Mouse (Mus musculus) layer of hippocampus, adult 11-12 months (tissue): ENCODE data around the gene Eml6.
A peak's percentile ranks its signal among the peaks of the same experiment; 100 is the strongest.

ENCODE experiments used
- DNase-seq: peaks from one replicate; pipeline ENCODE4 v3.0.0; 2022; ENCODE audit warnings: low spot score

The Eml6 gene

GRCm38 (mm10) chr11:30025835-30026472 is at the start of gene Eml6:
Gene Eml6 (minus strand): TSS chr11:30026033.
- peak; percentile 97 for DNase-seq

GRCm38 (mm10) chr11:30057299-30057698 is 31.5 kb upstream of the Eml6 start:
- DNase-seq, result no peak

DNA sequence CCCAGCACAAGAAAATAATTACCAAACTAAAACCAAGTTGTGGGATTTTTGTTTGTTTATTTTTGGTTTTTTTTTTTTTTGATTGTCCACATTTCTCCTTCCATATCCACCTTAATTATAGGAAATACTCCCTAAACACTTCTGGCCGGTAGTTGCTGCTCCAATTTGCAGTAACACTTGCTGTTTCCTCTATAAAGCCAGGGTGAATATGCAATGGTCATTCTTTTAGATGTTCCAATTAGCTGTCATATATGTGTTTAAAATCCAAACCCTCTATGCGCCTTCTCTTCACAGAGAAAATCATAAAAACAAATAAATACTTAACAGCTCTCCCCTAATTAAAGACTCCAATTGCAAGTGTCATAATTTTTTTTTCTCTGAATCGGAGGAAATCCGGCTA is 689 bp downstream of the Eml6 start:
- no peak for DNase-seq

GRCm38 (mm10) chr11:30024261-30025071 is 1.4 kb downstream of the Eml6 start:
- peak; percentile 44 for DNase-seq

DNA sequence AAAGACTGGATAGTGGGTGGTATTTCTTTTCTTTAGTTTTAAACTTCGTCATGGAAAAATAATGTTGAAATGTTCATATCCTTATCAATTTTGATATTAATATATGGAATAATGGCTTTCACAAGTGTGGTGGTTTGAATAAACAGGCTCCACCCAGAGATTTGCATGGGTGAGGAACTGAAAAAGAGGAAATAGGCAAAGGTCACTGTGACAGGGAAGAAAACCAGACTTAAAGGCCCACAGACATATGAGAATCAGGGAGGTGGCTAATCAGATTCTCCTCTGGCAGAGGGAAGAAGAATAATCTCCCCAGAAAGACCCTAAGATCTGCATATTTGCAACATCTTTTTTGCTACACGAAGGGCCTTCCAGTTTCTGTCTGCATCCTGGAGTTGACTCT is 39.6 kb downstream of the Eml6 start:
- DNase-seq, result no peak

GRCm38 (mm10) chr11:29968874-29969273 is 57.0 kb downstream of the Eml6 start:
- DNase-seq, result no peak

- DNase-seq, result no peak
Measured at GRCm38 (mm10) chr11:29959366-29959765, 66.5 kb downstream of the Eml6 start.

DNA sequence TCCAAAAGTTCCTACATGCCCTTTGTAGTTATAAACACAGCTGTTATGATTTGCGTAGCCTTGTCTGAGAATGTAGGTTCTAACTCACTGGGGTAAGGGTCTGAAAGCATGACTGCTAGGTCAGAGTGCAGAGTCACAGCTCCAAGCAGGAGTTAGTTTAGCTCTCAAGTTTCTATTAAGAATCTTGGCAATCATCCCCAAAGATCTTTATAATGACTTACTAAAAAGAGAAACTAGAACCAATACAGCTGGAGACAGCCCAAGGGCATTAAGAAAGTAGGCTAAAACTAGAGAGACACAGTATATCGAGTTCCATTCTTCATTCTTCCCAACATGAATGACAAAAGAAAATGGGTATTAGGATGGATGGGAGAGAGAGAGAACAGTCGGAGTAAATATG is 81.2 kb downstream of the Eml6 start:
- no peak for DNase-seq

GRCm38 (mm10) chr11:29924332-29924731 is 101.5 kb downstream of the Eml6 start:
- peak; percentile 75 for DNase-seq

GRCm38 (mm10) chr11:29923851-29924250 is 102.0 kb downstream of the Eml6 start:
- DNase-seq, result no peak

DNA sequence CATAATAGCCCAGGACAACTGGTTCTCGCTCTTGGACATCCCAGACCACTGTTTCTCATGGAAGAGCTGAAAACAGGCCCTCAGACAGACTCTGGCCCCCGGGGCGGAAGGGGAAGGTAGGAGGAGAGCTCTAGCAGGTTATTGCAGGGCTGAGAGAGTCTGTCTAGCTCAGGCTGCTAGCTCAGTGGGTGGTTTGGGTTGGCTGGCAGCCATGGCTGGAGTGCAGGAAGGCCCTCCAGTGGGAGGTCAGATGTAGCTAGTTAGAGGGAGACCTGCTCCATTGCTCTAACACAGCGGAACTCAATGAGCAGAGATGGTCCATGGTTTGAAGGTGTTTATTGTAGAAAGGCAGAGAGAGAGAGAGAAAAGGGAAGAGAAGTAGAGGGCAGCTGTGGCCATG is 112.7 kb downstream of the Eml6 start:
- DNase-seq, result no peak

DNA sequence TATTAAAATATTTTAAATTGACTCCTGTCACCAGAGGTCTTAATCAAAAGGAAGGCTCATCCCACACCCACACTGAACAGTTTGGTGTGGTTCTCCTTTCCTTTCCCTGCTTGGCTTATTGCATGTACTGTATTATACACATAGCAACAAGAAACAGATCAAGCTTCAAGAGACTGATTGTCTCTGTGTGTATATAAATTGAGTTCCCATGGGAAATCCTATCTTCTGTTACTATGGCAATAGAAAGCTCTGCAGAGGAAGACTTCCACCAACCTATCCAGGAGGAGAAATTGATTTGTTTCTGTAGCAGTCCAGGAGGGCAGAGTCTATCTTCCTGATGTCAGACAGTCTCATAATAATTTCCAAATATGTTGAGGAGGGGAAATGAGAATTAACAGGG is 116.5 kb downstream of the Eml6 start:
- no peak for DNase-seq

DNA sequence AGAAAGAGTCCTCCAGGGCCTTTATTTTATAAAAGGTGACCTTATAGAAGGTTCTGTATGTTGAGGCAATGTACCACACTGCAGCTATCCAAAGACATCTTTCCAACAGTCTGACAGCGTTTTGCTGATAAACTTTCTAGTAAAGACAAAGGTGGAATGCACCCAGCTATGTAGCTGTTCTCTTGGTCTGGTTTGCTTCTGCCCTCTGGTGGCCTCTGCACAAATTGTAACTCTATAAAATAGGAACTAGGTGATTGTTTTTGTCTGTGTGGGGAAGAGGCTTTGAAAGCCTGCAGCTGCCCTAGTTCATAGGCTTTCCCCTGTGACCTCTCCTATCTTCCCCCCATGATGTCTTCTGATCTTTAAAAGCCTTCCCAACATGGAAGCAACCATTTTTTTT is 140.7 kb downstream of the Eml6 start:
- peak; percentile 86 for DNase-seq

DNA sequence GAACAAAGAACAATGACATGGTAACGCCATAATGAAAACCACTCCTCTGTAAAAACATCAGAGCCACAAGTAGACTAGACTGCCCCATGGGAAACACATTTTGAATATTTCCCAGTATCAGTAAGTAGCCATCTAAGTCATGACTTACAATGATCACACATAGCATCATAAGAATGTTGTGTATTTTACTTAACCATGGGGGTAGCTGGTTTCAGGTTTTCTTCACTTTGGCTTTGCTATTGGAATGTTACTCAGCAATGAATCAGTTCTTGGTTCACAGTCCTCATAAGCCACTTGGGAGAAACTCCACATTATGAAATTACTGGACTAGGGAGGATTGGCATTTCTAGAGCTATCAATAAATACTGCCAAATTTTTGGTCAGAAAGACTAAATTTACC is 141.5 kb downstream of the Eml6 start:
- DNase-seq, result no peak

- no peak for DNase-seq
Measured at GRCm38 (mm10) chr11:29883024-29883423, 142.8 kb downstream of the Eml6 start.

GRCm38 (mm10) chr11:29879641-29880040 is 146.2 kb downstream of the Eml6 start:
- no peak for DNase-seq

DNA sequence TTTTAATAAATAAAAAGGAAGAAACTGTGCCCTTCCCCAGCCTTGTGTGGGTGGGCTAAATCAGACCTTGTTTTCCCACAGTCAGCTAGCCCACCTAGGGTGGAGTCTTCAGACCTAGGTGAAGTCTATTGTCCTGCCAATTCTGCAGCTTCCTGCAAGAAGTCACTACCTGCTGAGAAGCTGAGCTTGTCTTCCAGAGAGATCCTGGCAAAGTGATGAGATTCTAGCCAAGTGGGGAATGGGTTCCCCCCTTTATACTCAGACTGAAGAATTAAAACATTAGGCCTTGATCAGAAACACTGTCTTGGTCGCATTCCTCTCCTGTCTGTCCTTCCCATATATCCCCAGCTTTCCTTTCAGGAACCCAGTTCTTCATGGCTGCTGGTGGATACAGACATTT is 147.9 kb downstream of the Eml6 start:
- DNase-seq, result no peak

GRCm38 (mm10) chr11:29877280-29877679 is 148.6 kb downstream of the Eml6 start:
- no peak for DNase-seq

DNA sequence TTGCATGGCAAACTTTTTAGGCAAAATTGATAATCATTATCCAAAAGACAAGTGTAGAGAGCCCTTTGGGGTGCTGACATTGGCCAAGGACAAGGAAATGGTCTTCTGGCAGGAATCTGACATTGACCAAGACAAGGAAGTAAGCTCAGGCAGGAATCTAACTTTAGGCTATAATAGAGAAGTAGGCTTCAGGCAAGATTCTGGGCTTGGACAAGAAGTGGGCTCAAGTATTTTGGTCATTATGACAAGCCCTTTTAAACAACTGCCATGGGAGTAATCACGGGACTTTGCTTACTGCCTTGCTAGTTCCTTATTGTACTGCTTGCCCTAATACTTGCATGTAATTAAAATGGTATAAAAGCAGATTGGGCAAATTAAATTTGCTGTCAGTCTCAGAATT is 151.1 kb downstream of the Eml6 start:
- peak; percentile 15 for DNase-seq

- no peak for DNase-seq
Measured at GRCm38 (mm10) chr11:29870174-29870573, 155.7 kb downstream of the Eml6 start.

DNA sequence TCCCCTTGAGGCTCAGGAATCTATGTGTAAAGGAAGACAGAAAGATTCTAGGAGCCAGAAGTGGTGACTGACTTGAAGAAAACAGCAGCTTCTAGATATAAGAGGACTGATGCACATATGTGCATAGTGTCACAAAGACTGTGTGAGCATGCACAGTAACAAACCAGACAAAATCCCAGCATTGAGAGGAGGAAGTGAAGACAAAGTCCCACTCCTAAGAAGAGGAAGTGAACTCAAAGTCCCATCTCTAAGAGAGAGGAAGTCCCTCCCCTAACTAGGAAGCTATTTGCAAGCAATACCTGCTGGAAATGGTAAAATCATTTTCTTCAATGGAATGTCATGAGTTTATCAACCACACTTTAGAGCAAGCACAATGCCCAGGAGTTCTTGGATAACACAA is 161.6 kb downstream of the Eml6 start:
- DNase-seq, result no peak

GRCm38 (mm10) chr11:29861750-29862397 is 164.0 kb downstream of the Eml6 start:
- DNase-seq, result peak; percentile 54

DNA sequence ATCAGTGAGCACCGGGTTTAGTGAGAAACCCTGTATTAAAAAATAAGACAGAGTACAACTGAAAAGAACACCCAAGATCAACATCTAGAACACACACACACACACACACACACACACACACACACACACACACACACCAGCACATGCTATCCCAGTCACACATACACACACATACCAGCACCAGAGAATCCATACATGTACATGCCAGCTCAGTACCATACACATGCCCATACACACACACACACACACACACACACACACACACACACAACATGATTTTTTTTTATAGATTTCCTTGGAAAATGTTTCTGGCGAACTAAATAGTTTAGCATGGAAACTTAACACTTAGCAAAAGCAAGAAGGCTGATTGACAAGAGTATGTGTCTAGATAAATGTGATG is 164.8 kb downstream of the Eml6 start:
- DNase-seq, result no peak
